Mouse (Mus musculus) stomach, embryonic 14.5 days (tissue): Measurements from ENCODE around the gene Rtca. TPM values are rescaled to one million over a fixed set of nuclear protein-coding genes. Genes with fewer than 3 reads are reported as not detected.
A peak's percentile ranks its signal among the peaks of the same experiment; 100 is the strongest.

ENCODE experiments used
- ATAC-seq: fragments of 200-750 bp; cut with Nextera tagmentation; 2 replicates; pipeline ENCODE4 v1.8.0; 2017; ENCODE audit warnings: low read depth, moderate TSS enrichment; ENCODE audit not compliant: insufficient number of reproducible peaks, insufficient read depth, low FRiP score
- H3K27ac ChIP-seq: fragments of 300-500 bp; sonication (generic); 2 replicates; pipeline ENCODE4 v1.5.1; 2014; ENCODE audit warnings: mild to moderate bottlenecking, low read length, moderate library complexity, mixed read lengths
- H3K27me3 ChIP-seq: fragments of 300-500 bp; sonication (generic); 2 replicates; pipeline ENCODE4 v1.6.1; 2014; ENCODE audit warnings: low read length, control low read depth, mixed read lengths; ENCODE audit not compliant: control insufficient read depth, insufficient read depth
- H3K36me3 ChIP-seq: fragments of 300-500 bp; sonication (generic); 2 replicates; pipeline ENCODE4 v1.6.1; 2014; ENCODE audit warnings: mild to moderate bottlenecking, control low read depth, low read length, moderate library complexity, mixed read lengths; ENCODE audit not compliant: control insufficient read depth, insufficient read depth
- H3K4me1 ChIP-seq: fragments of 300-500 bp; sonication (generic); 2 replicates; pipeline ENCODE4 v1.6.1; 2014; ENCODE audit warnings: low read length, control low read depth, mixed read lengths; ENCODE audit not compliant: control insufficient read depth, insufficient read depth
- H3K4me2 ChIP-seq: fragments of 300-500 bp; sonication (generic); replicated peaks from 2 replicates; pipeline ENCODE4 v1.6.1; 2014; ENCODE audit warnings: low read depth, low read length, control low read depth
- H3K4me3 ChIP-seq: fragments of 300-500 bp; sonication (generic); 2 replicates; pipeline ENCODE4 v1.5.1; 2014; ENCODE audit warnings: low read depth, low read length, control low read depth
- H3K9ac ChIP-seq: fragments of 300-500 bp; sonication (generic); replicated peaks from 2 replicates; pipeline ENCODE4 v1.6.1; 2014; ENCODE audit warnings: low read depth, mild to moderate bottlenecking, control low read depth, low read length, moderate library complexity, mixed read lengths
- H3K9me3 ChIP-seq: fragments of 300-500 bp; sonication (generic); 2 replicates; pipeline ENCODE4 v1.6.1; 2016; ENCODE audit warnings: low read depth, low read length, control low read depth; ENCODE audit not compliant: control insufficient read depth
- WGBS: fragments of 180-500 bp; shearing (Covaris S2); extraction: QIAGEN DNeasy Blood & Tissue Kit; methylation state at CpG from one replicate; pipeline ENCODE4 v1.1.7; 2014; 5-methylcytosine and 5-hydroxymethylcytosine counted together
- polyA plus RNA-seq: library from polyadenylated mRNA; unstranded; fragments of >200 nt; fragmentation: Nextera tagmentation; extraction: Ambion mirVana; gene quantifications from 2 replicates; pipeline ENCODE4 v1.2.1, GENCODE M21; 2014

Gene Rtca
- polyA plus RNA-seq, 1 experiment from 2014 or later: 73.9 TPM

GRCm38 (mm10) chr3:116529741-116530140, 21.7 kb upstream of the Rtca start:
- H3K4me3 ChIP-seq: no peak overlapping the region
- WGBS: 73% methylated on average over 3 of the region's 5 CpGs

GRCm38 (mm10) chr3:116520141-116520761, 12.2 kb upstream of the Rtca start:
- 73% methylated on average over 12 of the region's 12 CpGs for WGBS
- H3K36me3 ChIP-seq: no peaks in the 10 kb centered on the region
- no peaks in the 10 kb centered on the region for H3K4me1 ChIP-seq
- no peak overlapping the region for H3K4me3 ChIP-seq
- no peak for ATAC-seq
- H3K9ac ChIP-seq: no peak overlapping the region
- no peak overlapping the region for H3K27ac ChIP-seq
- H3K9me3 ChIP-seq: no peaks in the 10 kb centered on the region
- H3K4me2 ChIP-seq: no peak overlapping the region
- no peaks in the 10 kb centered on the region for H3K27me3 ChIP-seq

More at GRCm38 (mm10) chr3:116529741-116530140, 21.7 kb upstream of the Rtca start:
- no peaks in the 10 kb centered on the region for H3K9me3 ChIP-seq
- H3K4me2 ChIP-seq: no peak overlapping the region
- no peak for ATAC-seq
- H3K27me3 ChIP-seq: no peaks in the 10 kb centered on the region
- no peaks in the 10 kb centered on the region for H3K4me1 ChIP-seq
- no peak overlapping the region for H3K27ac ChIP-seq
- no peak overlapping the region for H3K9ac ChIP-seq
- peaks cover 8% of the 10 kb centered on the region; the same call in 1 of the 2 replicates for H3K36me3 ChIP-seq

- no peak within 1 kb of the TSS for H3K27ac ChIP-seq
- H3K36me3 ChIP-seq: no peaks in the 10 kb centered on the region
- 1% methylated on average over 36 of the region's 36 CpGs for WGBS
- H3K9ac ChIP-seq: peak within 1 kb of the TSS; percentile 51
- ATAC-seq: peak; percentile 94
- no peaks in the 10 kb centered on the region for H3K27me3 ChIP-seq
- no peaks in the 10 kb centered on the region for H3K9me3 ChIP-seq
- peak within 1 kb of the TSS; percentile 68 for H3K4me2 ChIP-seq
- peaks cover 4% of the 10 kb centered on the region; the same call in 1 of the 2 replicates for H3K4me1 ChIP-seq
- peak within 1 kb of the TSS; percentile 70 for H3K4me3 ChIP-seq
Observed at GRCm38 (mm10) chr3:116512904-116513716, 5.1 kb upstream of the Rtca start, which contains the start of gene Dbt. TSS of gene Dbt (plus strand) at chr3:116513070.

GRCm38 (mm10) chr3:116512151-116512903, 4.3 kb upstream of the Rtca start:
- Histone ChIP-seq H3K9me3 (no peaks in the 10 kb centered on the region), H3K27me3 (no peaks in the 10 kb centered on the region), H3K27ac (no peak overlapping the region), H3K4me2 (peak overlapping the region; percentile 68), H3K4me3 (peak overlapping the region; percentile 70), H3K36me3 (no peaks in the 10 kb centered on the region), H3K9ac (no peak overlapping the region), H3K4me1 (peaks cover 4% of the 10 kb centered on the region; the same call in 1 of the 2 replicates)
- peak; percentile 16; the same call in 1 of the 2 replicates for ATAC-seq
- 37% methylated on average over 12 of the region's 12 CpGs for WGBS

GRCm38 (mm10) chr3:116495671-116496070, 12.3 kb downstream of the Rtca start:
- no peak for ATAC-seq
- WGBS: 86% methylated on average over 1 of the region's 1 CpGs
- Histone ChIP-seq H3K9me3 (no peaks in the 10 kb centered on the region), H3K36me3 (peaks cover 85% of the 10 kb centered on the region), H3K4me2 (no peak overlapping the region), H3K27ac (no peak overlapping the region), H3K4me3 (no peak overlapping the region), H3K4me1 (no peaks in the 10 kb centered on the region), H3K27me3 (no peaks in the 10 kb centered on the region), H3K9ac (no peak overlapping the region)

- Histone ChIP-seq H3K4me3 (no peak overlapping the region), H3K9ac (no peak overlapping the region), H3K4me1 (no peaks in the 10 kb centered on the region), H3K9me3 (no peaks in the 10 kb centered on the region), H3K36me3 (peaks cover 87% of the 10 kb centered on the region), H3K27ac (no peak overlapping the region), H3K4me2 (no peak overlapping the region), H3K27me3 (no peaks in the 10 kb centered on the region)
- WGBS: 62% methylated on average over 5 of the region's 5 CpGs
- no peak for ATAC-seq
Observed at GRCm38 (mm10) chr3:116493658-116494057, 14.3 kb downstream of the Rtca start.

- peaks cover 84% of the 10 kb centered on the region for H3K36me3 ChIP-seq
- H3K9me3 ChIP-seq: no peaks in the 10 kb centered on the region
- no peak overlapping the region for H3K4me2 ChIP-seq
- ATAC-seq: no peak
- H3K4me3 ChIP-seq: no peak overlapping the region
- H3K4me1 ChIP-seq: no peaks in the 10 kb centered on the region
- no peaks in the 10 kb centered on the region for H3K27me3 ChIP-seq
- no peak overlapping the region for H3K9ac ChIP-seq
- no peak overlapping the region for H3K27ac ChIP-seq
- WGBS: 98% methylated on average over 1 of the region's 1 CpGs
Observed at GRCm38 (mm10) chr3:116491923-116492454, 16.0 kb downstream of the Rtca start.

GRCm38 (mm10) chr3:116490920-116491319, 17.1 kb downstream of the Rtca start:
- H3K9me3 ChIP-seq: no peaks in the 10 kb centered on the region
- peaks cover 73% of the 10 kb centered on the region for H3K36me3 ChIP-seq
- no peaks in the 10 kb centered on the region for H3K27me3 ChIP-seq
- no peak overlapping the region for H3K9ac ChIP-seq
- H3K4me2 ChIP-seq: no peak overlapping the region
- no peak for ATAC-seq
- H3K27ac ChIP-seq: no peak overlapping the region
- H3K4me3 ChIP-seq: no peak overlapping the region
- WGBS: 94% methylated on average over 5 of the region's 5 CpGs
- H3K4me1 ChIP-seq: no peaks in the 10 kb centered on the region
